Mouse (Mus musculus): ENCODE data around the gene Cnot2.
"Not testable (repeated sequence)": the region's sequence is repeated elsewhere in the genome, so short reads cannot be mapped to it uniquely, and the experiment has no call there.

Gene Cnot2

GRCm38 (mm10) chr10:116567491-116568405 lies 13.6 kb downstream of the Cnot2 start:
- Histone ChIP-seq H3K4me1 (replicated peaks; ENCODE audit: low read depth, low read length) (peaks cover 76% of the 10 kb centered on the region), H3K36me3 (ENCODE audit: insufficient read depth, low read length) (no peaks in the 10 kb centered on the region), H3K27me3 (ENCODE audit: insufficient read depth, low read length) (no peaks in the 10 kb centered on the region), H3K4me3 (replicated peaks; ENCODE audit: low read length) (no peak overlapping the region), H3K9me3 (ENCODE audit: low read length) (no peaks in the 10 kb centered on the region)
- TF ChIP-seq NANOG (IDR thresholded peaks at IDR 0.05; ENCODE audit: borderline replicate concordance, low read length) = no peak

DNA sequence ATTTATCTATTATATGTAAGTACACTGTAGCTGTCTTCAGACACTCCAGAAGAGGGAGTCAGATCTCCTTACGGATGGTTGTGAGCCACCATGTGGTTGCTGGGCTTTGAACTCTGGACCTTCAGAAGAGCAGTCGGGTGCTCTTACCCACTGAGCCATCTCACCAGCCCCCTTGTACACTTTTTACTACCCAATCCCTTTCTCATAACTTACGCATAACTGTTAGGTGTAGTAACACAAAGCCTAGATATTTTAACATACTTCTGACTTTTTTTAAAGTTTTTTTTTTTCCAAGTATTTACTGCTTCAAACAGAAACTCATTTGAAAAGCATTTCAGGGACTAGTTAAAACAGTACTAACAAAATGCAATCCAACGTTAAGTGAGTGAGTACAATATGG lies 14.8 kb downstream of the Cnot2 start:
- peaks cover 76% of the 10 kb centered on the region for H3K4me1 ChIP-seq (replicated peaks; ENCODE audit: low read depth, low read length)
- not testable (repeated sequence) for H3K36me3 ChIP-seq (ENCODE audit: insufficient read depth, low read length); H3K27me3 ChIP-seq (ENCODE audit: insufficient read depth, low read length); H3K9me3 ChIP-seq (ENCODE audit: low read length); H3K4me3 ChIP-seq (replicated peaks; ENCODE audit: low read length)

- peaks cover 79% of the 10 kb centered on the region for H3K4me1 ChIP-seq (replicated peaks; ENCODE audit: low read depth, low read length)
- no peaks in the 10 kb centered on the region for H3K27me3 ChIP-seq (ENCODE audit: insufficient read depth, low read length)
- no peaks in the 10 kb centered on the region for H3K36me3 ChIP-seq (ENCODE audit: insufficient read depth, low read length)
- no peak for TF ChIP-seq NANOG (IDR thresholded peaks at IDR 0.05; ENCODE audit: borderline replicate concordance, low read length)
- TF ChIP-seq CTCF (conservative IDR thresholded peaks at IDR 0.05; ENCODE audit: low read length) = no peak
- no peak for TF ChIP-seq POU5F1 (IDR thresholded peaks at IDR 0.05; ENCODE audit: borderline replicate concordance, low read length)
- no peaks in the 10 kb centered on the region for H3K9me3 ChIP-seq (ENCODE audit: low read length)
- H3K4me3 ChIP-seq (replicated peaks; ENCODE audit: low read length) = peak overlapping the region; percentile 57
These were observed 16.3 kb downstream of the Cnot2 start for GRCm38 (mm10) chr10:116564828-116565602.

- Histone ChIP-seq H3K27me3 (ENCODE audit: insufficient read depth, low read length) (no peaks in the 10 kb centered on the region), H3K9me3 (ENCODE audit: low read length) (no peaks in the 10 kb centered on the region), H3K4me1 (replicated peaks; ENCODE audit: low read depth, low read length) (peaks cover 77% of the 10 kb centered on the region), H3K4me3 (replicated peaks; ENCODE audit: low read length) (peak overlapping the region; percentile 57), H3K36me3 (ENCODE audit: insufficient read depth, low read length) (no peaks in the 10 kb centered on the region)
- peak; percentile 91 for TF ChIP-seq NANOG (IDR thresholded peaks at IDR 0.05; ENCODE audit: borderline replicate concordance, low read length)
- TF ChIP-seq POU5F1 (IDR thresholded peaks at IDR 0.05; ENCODE audit: borderline replicate concordance, low read length) = no peak
- TF ChIP-seq CTCF (conservative IDR thresholded peaks at IDR 0.05; ENCODE audit: low read length) = no peak
These were observed 18.4 kb downstream of the Cnot2 start for GRCm38 (mm10) chr10:116562731-116563480.

DNA sequence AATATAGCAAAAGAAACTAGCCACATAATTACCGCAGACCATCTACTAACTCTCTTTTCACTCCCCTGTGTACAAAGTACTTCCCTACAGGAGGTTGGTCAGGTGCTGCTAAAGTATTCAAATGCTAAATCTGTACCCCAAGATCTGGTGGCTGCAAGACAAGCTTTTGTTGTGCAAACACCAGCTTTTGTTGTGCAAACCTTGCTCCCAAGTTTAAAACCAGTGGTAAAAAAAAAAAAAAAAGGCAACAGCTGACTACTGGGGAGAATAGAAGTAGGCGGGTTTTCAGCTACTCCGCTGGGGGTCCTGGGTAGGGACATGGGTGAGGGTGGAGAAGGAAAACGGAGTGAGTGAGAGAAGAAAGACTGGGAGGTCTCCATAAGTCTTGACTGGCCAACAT lies 19.1 kb downstream of the Cnot2 start:
- Histone ChIP-seq H3K27me3 (ENCODE audit: insufficient read depth, low read length) (no peaks in the 10 kb centered on the region), H3K9me3 (ENCODE audit: low read length) (no peaks in the 10 kb centered on the region), H3K36me3 (ENCODE audit: insufficient read depth, low read length) (no peaks in the 10 kb centered on the region), H3K4me3 (replicated peaks; ENCODE audit: low read length) (peak overlapping the region; percentile 57), H3K4me1 (replicated peaks; ENCODE audit: low read depth, low read length) (peaks cover 82% of the 10 kb centered on the region)
- TF ChIP-seq POU5F1 (IDR thresholded peaks at IDR 0.05; ENCODE audit: borderline replicate concordance, low read length) (peak; percentile 84; the same call in 1 of the 2 replicates), NANOG (IDR thresholded peaks at IDR 0.05; ENCODE audit: borderline replicate concordance, low read length) (peak; percentile 69), CTCF (conservative IDR thresholded peaks at IDR 0.05; ENCODE audit: low read length) (no peak)

- peaks cover 86% of the 10 kb centered on the region for H3K4me1 ChIP-seq (replicated peaks; ENCODE audit: low read depth, low read length)
- no peak overlapping the region for H3K4me3 ChIP-seq (replicated peaks; ENCODE audit: low read length)
- H3K36me3 ChIP-seq (ENCODE audit: insufficient read depth, low read length) = no peaks in the 10 kb centered on the region
- TF ChIP-seq POU5F1 (IDR thresholded peaks at IDR 0.05; ENCODE audit: borderline replicate concordance, low read length) = no peak
- no peak for TF ChIP-seq CTCF (conservative IDR thresholded peaks at IDR 0.05; ENCODE audit: low read length)
- TF ChIP-seq NANOG (IDR thresholded peaks at IDR 0.05; ENCODE audit: borderline replicate concordance, low read length) = no peak
- no peaks in the 10 kb centered on the region for H3K9me3 ChIP-seq (ENCODE audit: low read length)
- no peaks in the 10 kb centered on the region for H3K27me3 ChIP-seq (ENCODE audit: insufficient read depth, low read length)
These were observed 22.1 kb downstream of the Cnot2 start for GRCm38 (mm10) chr10:116559171-116559570.

GRCm38 (mm10) chr10:116557166-116557565 lies 24.1 kb downstream of the Cnot2 start:
- peaks cover 87% of the 10 kb centered on the region for H3K4me1 ChIP-seq (replicated peaks; ENCODE audit: low read depth, low read length)
- no peaks in the 10 kb centered on the region for H3K36me3 ChIP-seq (ENCODE audit: insufficient read depth, low read length)
- H3K27me3 ChIP-seq (ENCODE audit: insufficient read depth, low read length) = no peaks in the 10 kb centered on the region

DNA sequence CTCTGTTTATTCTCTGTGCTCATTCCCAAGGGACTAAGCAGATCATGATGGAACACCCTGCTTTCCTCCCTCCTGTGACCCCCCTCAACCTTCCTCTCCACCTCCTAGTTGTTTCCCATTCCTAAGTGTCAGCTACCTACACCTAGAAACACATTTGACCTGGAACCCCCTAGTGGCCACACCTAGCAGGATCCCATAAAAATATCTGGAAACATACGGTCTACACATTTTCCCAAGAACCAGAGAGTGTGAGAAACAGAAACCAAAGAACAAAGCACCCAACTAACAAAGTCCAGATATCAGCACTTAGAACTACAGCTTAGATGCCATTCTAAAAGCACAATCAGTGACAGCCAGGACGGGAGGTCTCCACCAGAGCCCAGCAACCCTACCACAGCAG lies 26.9 kb downstream of the Cnot2 start:
- no peaks in the 10 kb centered on the region for H3K27me3 ChIP-seq (ENCODE audit: insufficient read depth, low read length)
- H3K36me3 ChIP-seq (ENCODE audit: insufficient read depth, low read length) = no peaks in the 10 kb centered on the region
- H3K9me3 ChIP-seq (ENCODE audit: low read length) = no peaks in the 10 kb centered on the region
- H3K4me3 ChIP-seq (replicated peaks; ENCODE audit: low read length) = no peak overlapping the region
- TF ChIP-seq POU5F1 (IDR thresholded peaks at IDR 0.05; ENCODE audit: borderline replicate concordance, low read length) = no peak
- TF ChIP-seq NANOG (IDR thresholded peaks at IDR 0.05; ENCODE audit: borderline replicate concordance, low read length) = no peak
- TF ChIP-seq CTCF (conservative IDR thresholded peaks at IDR 0.05; ENCODE audit: low read length) = peak; percentile 62
- H3K4me1 ChIP-seq (replicated peaks; ENCODE audit: low read depth, low read length) = peaks cover 75% of the 10 kb centered on the region

More at GRCm38 (mm10) chr10:116557166-116557565, 24.1 kb downstream of the Cnot2 start:
- no peak for TF ChIP-seq NANOG (IDR thresholded peaks at IDR 0.05; ENCODE audit: borderline replicate concordance, low read length)
- TF ChIP-seq POU5F1 (IDR thresholded peaks at IDR 0.05; ENCODE audit: borderline replicate concordance, low read length) = no peak
- TF ChIP-seq CTCF (conservative IDR thresholded peaks at IDR 0.05; ENCODE audit: low read length) = no peak
- Histone ChIP-seq H3K9me3 (ENCODE audit: low read length) (no peaks in the 10 kb centered on the region), H3K4me3 (replicated peaks; ENCODE audit: low read length) (no peak overlapping the region)

All from E14TG2a.4 (cell line).